Mouse (Mus musculus) ES-Bruce4 (cell line): ENCODE data around the gene Ctnna3.

Experiments used
- CTCF ChIP-seq: IDR thresholded peaks from one replicate; pipeline ENCODE4 v1.8.1; 2011; ENCODE audit warnings: low read depth, low read length
- POLR2A ChIP-seq: IDR thresholded peaks from one replicate; pipeline ENCODE4 v1.8.1; 2011; ENCODE audit warnings: low read length; ENCODE audit not compliant: insufficient read depth

GRCm38 (mm10) chr10:63652887-63653286, 223.0 kb downstream of the Ctnna3 start:
- TF ChIP-seq CTCF (no peak), POLR2A (no peak)
